Comparison of ENCODE assay signal across 14 mouse cellular contexts in genomic region chr2:122686665-122687064, GRCm38 (mm10). TPM values are rescaled to one million over a fixed set of nuclear protein-coding genes. Genes with fewer than 3 reads are reported as not detected.
"Had no signal": no experiment of that assay in that cellular context is flagged by ENCODE, and none has a peak within 500 bp of the region (broad histone marks: within the 10 kb centered on the region; RNA-seq: fewer than 3 reads in every experiment).

No protein-coding gene starts in this region.

- H3K4me1 ChIP-seq: limb, embryonic 12.5 days; midbrain, embryonic 12.5 days; stomach, embryonic 15.5 days had no signal

- H3K4me2 ChIP-seq: limb, embryonic 12.5 days; lung, embryonic 14.5 days; midbrain, embryonic 12.5 days; stomach, embryonic 15.5 days had no signal

- DNase-seq: kidney, adult 8-10 months; kidney, postnatal 25 days; layer of hippocampus, postnatal 36 days; liver; lung, embryonic 14.5 days; right cerebral cortex, postnatal 14 days; thymus, postnatal 14 days had no signal

- H3K27me3 ChIP-seq: limb, embryonic 12.5 days; midbrain, embryonic 12.5 days; stomach, embryonic 15.5 days had no signal

- H3K9ac ChIP-seq: limb, embryonic 12.5 days; liver, embryonic 14.5 days; lung, embryonic 14.5 days; midbrain, embryonic 12.5 days; stomach, embryonic 15.5 days had no signal

- H3K27ac ChIP-seq: limb, embryonic 12.5 days; liver, embryonic 14.5 days; midbrain, embryonic 12.5 days; stomach, embryonic 15.5 days had no signal

- ATAC-seq: midbrain, embryonic 16.5 days had no signal

- H3K4me3 ChIP-seq: limb, embryonic 12.5 days; midbrain, embryonic 12.5 days; stomach, embryonic 15.5 days had no signal

RNA-seq across cellular contexts. Expression of gene AA467197, which starts 49.9 kb away (rescaled TPM):
- total RNA-seq: left cerebral cortex, postnatal 25 days had no signal
- polyA plus RNA-seq: kidney, embryonic 16.5 days; lung, embryonic 14.5 days; midbrain, embryonic 16.5 days had no signal
